Mouse (Mus musculus) left cerebral cortex, postnatal 4 days (tissue): Measurements from ENCODE around the gene Eln. TPM values are rescaled to one million over a fixed set of nuclear protein-coding genes. Genes with fewer than 3 reads are reported as not detected.
A peak's percentile ranks its signal among the peaks of the same experiment; 100 is the strongest.

ENCODE experiments used
- DNase-seq: peaks from one replicate; pipeline ENCODE4 v3.0.0-alpha.2; 2022
- intact Hi-C: fragments of 180-260 bp; cut with DNase I; formaldehyde crosslinking; loops from one replicate; pipeline ENCODE4 v1.15.1; 2025
- total RNA-seq, 2 experiments: library from RNA; stranded (reverse); gene quantifications; 2 replicates each; pipeline ENCODE4 v1.2.3; 2021

Gene Eln
- total RNA-seq: 10 to 100 TPM; 44.9 to 47.6 TPM

- peak; percentile 61 for DNase-seq
- intact Hi-C loops: loop anchor here (5.0 to 10.0 kb wide), 2 partner anchors 155 to 218 kb away; no protein-coding TSS in a partner anchor
Measured at GRCm38 (mm10) chr5:134746890-134747511, at the start of gene Eln. TSS of gene Eln (minus strand) at chr5:134747323.

DNA sequence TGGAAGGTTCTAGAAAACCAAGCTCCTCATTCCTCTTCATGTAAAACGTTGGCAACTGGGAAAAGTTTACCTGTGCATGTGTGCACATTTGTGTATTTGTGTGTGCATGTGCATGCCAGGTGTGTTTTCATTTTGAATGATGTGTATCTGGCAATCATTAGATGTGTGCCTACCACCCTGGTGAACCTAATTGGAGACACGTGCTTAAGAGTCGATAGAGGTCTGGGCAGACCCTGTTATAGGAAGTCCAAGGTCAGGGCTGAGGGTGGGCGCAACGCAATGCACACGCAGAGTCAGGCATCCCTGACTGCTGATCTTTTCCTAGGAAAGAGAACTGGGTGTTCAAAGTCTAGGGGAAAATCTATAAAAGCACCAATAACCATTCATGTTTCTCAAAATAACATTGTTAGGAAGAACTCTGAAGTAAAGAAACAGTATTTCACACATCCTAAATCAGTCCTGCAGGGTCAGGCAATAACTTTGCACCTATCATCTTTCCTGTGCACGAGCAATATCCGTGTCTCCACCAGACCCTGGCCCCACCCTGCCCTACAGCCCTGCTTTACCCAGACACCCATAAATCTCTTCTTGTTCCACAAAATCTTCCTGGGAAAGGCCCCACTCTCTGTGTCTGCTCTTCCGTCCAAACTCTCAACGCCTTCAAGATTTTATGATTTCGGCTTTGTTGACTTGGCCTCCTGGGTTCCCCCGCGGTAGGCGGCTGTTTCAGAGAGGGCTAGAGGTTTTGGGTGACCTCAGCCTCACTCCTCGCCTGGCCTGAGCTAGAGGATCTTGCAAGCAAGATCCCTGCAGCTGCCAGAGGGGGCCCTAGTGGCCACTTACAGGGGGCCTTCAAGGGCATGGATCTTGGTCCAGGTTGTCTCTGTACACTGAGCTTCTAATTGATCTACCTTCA is 43.2 kb upstream of the Eln start:
- intact Hi-C loops: no loop called here
- DNase-seq: no peak

- intact Hi-C loops: no loop called here
- DNase-seq: peak; percentile 82
Measured at GRCm38 (mm10) chr5:134788237-134788636, 41.1 kb upstream of the Eln start.

GRCm38 (mm10) chr5:134785691-134786371 is 38.7 kb upstream of the Eln start:
- intact Hi-C loops: no loop called here
- DNase-seq: peak; percentile 60

GRCm38 (mm10) chr5:134783794-134784193 is 36.7 kb upstream of the Eln start:
- no peak for DNase-seq
- intact Hi-C loops: no loop called here

- DNase-seq: no peak
- intact Hi-C loops: no loop called here
Measured at GRCm38 (mm10) chr5:134780963-134781362, 33.8 kb upstream of the Eln start.

DNA sequence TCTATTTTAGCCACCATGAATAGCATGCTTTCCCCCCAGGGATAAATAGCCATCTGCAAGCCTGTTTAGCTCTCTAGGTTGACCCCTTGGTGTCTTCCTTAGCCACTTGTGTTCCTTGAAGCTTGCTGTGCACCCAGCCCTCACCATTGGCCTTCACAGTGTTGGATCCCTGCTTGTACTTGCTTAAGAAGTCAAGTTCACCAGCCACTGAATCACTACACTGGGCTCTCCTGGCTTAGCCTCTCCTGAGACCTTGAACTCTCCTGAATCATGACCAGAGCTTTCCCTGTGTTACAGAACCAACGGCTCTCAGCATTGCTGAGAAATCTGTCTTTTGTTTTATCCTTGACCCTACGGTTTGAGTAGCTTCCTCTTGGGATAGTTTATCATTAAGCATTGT is 33.0 kb upstream of the Eln start:
- DNase-seq: no peak
- intact Hi-C loops: no loop called here

DNA sequence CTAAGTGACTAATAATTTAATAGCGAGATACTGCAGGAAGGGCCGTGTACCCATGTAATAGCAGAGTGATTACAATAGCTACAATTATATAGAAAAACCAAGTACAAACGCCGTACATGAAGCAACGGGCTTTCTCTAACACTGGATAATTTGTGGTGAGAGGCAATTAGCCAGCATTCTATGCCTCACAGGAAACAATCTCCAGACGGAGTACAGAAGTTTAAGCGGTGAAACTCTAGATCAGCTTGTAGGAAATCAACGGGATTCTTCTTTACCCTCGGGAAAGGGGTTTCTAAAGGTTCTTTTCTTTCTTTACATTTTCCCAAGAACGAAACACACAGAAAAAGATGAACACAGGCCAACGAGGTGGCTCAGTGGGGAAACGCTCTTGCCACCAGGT is 29.4 kb upstream of the Eln start:
- no peak for DNase-seq
- intact Hi-C loops: no loop called here

DNA sequence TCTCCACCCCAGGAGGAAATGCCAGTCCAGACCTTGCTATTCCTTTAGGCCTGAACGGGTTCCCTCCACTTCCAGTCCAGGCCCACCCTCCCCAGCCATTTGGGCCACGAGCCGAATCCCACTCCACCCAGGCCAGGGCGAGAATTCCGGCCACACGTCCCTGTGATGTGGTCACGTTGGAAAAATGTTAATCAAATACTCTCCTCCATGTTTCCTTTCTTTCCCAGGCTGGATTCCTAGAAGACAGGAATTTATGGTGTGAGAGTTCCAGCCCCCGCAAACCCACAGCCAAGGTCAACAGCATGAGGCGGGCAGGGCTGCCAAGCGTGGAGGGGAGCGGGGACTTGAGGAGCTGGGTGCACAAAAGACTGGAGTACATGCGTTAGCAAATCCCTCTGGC is 25.4 kb upstream of the Eln start:
- no peak for DNase-seq
- intact Hi-C loops: no loop called here

GRCm38 (mm10) chr5:134771750-134772149 is 24.6 kb upstream of the Eln start:
- intact Hi-C loops: no loop called here
- DNase-seq: no peak

GRCm38 (mm10) chr5:134769181-134769580 is 22.1 kb upstream of the Eln start:
- intact Hi-C loops: no loop called here
- no peak for DNase-seq

DNA sequence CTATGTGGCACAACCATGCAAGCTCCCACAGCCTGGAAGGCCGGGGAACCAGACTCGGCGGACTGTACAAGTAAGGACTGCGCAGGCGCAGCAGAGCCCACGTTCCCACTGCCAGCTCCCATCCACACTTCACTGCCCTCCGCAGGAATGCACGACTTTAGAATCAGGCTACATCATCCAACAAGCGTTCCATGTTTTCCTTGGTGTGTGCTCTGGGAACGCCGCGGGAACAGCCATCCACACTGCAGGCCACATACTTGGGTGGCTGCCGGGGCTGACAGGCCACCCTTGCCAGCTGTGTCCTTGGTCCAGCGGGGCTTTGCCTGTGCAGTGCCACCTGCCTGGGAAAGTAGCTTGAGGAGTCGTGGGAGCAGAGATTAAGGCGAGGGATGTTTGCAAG is 18.3 kb upstream of the Eln start:
- DNase-seq: no peak
- intact Hi-C loops: no loop called here

- intact Hi-C loops: no loop called here
- no peak for DNase-seq
Measured at GRCm38 (mm10) chr5:134763326-134763725, 16.2 kb upstream of the Eln start.

GRCm38 (mm10) chr5:134761409-134762124 is 14.4 kb upstream of the Eln start:
- DNase-seq: peak; percentile 74
- intact Hi-C loops: no loop called here

DNA sequence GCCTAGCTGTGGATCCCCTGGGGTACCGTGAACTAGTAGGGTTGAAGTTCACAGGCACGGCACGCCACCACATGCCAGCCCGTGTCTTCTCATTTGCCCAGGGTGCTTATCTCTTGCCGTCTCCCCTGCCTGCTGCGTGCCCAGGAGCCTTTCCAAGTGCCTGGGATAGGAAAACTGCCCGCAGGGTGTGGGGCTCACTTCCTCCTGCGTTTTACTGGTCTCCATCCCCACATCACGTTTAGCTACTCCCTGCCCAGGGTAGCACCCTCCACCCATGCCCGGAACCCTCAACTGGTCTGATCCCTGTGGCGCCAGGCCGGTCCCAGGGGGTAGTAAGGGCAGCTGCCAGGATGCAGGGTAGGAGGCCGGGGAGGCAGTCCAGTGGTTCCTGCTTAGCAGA is 8.9 kb upstream of the Eln start:
- intact Hi-C loops: no loop called here
- no peak for DNase-seq

DNA sequence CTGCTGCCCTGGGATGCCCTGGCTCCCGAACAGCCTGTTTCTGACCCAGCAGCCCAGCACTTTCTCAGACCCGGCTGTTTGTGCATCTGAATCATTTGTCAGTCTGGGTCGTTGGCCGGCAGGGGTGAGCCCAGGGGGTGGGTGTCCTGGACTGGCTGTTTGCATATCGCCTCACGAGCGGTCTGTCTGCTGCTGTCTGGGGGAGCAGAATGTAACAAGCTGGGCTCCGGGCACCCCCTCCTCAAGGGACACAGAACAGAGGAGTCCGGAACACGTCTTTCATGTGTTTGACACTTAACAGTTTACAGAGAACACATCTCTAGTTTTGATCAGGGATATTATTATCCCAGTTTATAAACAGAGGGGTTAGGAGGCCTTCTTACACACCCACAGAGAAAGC is 7.0 kb upstream of the Eln start:
- no peak for DNase-seq
- intact Hi-C loops: no loop called here

- DNase-seq: no peak
- intact Hi-C loops: no loop called here
Measured at GRCm38 (mm10) chr5:134750469-134750868, 3.3 kb upstream of the Eln start.

DNA sequence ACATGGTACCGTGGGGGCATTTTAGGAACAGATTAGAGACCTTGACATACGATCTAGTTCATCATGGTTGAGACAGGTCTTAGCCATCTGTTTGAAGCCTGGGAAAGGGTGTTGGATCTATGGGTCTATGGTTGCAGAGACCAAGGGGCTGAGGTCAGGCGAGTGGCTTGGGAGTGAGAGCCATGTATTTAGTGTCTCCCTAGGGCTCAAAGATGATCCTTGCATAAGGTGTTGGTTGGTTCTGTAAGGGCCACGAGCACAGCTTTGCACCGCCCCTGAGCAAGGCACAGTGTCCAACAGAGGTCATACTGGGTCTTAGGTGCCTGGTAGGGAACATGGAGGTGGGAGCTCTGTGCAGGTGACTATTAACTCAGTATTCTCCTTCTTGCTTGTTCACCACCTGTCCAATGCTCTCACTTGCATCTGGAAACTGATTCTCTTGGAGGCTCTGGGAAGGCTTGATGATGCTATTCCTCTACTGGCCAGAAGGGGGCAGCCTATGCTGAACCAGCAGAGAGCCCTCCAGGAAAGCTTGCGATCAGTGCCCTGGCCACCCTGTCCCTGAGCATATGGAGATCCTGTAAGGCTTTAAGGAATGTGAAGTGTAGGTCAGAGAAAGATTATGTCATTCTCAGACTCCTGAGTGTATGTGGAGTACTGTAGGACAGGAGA is 960 bp upstream of the Eln start:
- intact Hi-C loops: loop anchor here (5.0 to 10.0 kb wide), 2 partner anchors 154 to 217 kb away; no protein-coding TSS in a partner anchor
- DNase-seq: peak; percentile 68

DNA sequence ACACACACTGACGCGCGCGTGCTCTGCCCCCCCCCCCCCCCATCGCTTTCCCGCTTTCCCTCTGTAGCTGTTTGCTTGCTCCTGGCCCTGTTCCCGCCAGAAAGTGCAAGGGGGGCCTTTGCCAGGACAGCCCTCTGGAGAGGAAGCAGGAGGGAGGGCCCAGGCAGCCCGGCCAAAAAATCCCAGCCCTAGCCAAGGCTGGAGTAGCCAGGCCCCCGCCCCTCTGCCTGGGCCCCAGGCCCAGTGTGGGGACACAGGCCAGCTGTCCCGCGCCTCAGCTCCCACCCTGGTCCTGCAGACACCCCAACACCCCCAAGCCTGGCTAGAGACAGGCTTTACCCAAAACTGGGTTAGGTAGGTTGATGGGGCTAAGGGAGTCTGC is 380 bp upstream of the Eln start:
- intact Hi-C loops: loop anchor here (5.0 to 10.0 kb wide), 2 partner anchors 155 to 217 kb away; no protein-coding TSS in a partner anchor
- DNase-seq: peak; percentile 96

DNA sequence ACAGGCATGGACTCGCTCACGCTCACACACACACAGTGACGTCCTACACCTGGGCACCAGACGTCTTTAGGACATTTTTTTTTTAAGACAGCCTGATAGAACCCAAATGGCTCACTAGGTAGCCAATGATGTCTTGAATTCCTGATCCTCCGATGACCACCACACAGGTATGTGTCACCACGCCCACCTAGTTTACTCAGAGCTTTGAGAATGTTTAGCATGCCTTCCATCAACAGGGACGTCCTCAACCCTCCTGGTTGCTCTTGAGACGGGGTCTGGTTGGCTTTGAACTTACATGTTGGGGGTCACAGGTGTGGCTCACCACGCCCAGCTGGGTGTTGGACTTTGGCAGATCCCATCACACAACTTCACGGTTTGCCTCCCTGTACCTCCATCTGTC is 922 bp downstream of the Eln start:
- DNase-seq: no peak
- intact Hi-C loops: loop anchor here (5.0 to 10.0 kb wide), 2 partner anchors 156 to 219 kb away; no protein-coding TSS in a partner anchor
